Mouse (Mus musculus): ENCODE data around the gene Fosl1.

DNA sequence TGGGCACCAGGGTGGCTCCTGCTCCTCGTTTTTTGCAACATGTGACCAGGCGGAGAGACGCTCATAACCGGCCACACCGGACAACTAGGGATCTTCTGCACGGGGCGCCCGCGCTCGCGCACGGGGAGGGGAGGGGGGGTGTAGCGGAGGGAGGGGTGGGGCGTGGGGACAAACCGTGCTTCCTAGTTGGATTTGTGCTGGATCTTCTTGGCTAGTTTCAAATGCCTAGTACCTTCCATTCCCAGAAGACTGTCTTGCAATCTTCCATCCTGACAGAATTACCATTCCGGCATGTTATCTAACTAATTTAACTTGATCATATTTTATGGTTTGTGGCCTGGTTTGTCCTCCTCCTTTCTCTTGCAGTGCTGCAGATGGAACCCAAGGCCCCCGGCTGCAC is 56.3 kb downstream of the Fosl1 start, which contains the start of gene 1700020D05Rik:
- no peak for TF ChIP-seq CHD2 (IDR thresholded peaks at IDR 0.05; ENCODE audit: low read depth, low read length)
- TF ChIP-seq HCFC1 (IDR thresholded peaks at IDR 0.05; ENCODE audit: borderline replicate concordance, insufficient read depth, low read length), result no peak
- TF ChIP-seq ZNF384 (IDR thresholded peaks at IDR 0.05; ENCODE audit: low read depth, low read length), result no peak
- no peak for TF ChIP-seq MAFK (IDR thresholded peaks at IDR 0.05; ENCODE audit: insufficient read depth, low read depth, low read length)

Data from ES-E14 (cell line).